Mouse (Mus musculus) forebrain, embryonic 10.5 days (tissue): ENCODE measurements around the gene Ier3. TPM values are rescaled to one million over a fixed set of nuclear protein-coding genes. Genes with fewer than 3 reads are reported as not detected.
A peak's percentile ranks its signal among the peaks of the same experiment; 100 is the strongest.

Source experiments
- DNase-seq: peaks from one replicate; pipeline ENCODE4 v3.0.0-alpha.2; 2017; ENCODE audit warnings: low spot score; ENCODE audit errors: extremely low spot score
- H3K27ac ChIP-seq: fragments of 300-500 bp; sonication (generic); 2 replicates; pipeline ENCODE4 v1.5.1; 2016; ENCODE audit warnings: mild to moderate bottlenecking
- H3K27me3 ChIP-seq: fragments of 300-500 bp; sonication (generic); 2 replicates; pipeline ENCODE4 v1.6.1; 2016; ENCODE audit warnings: mild to moderate bottlenecking; ENCODE audit not compliant: poor library complexity, severe bottlenecking
- H3K36me3 ChIP-seq: fragments of 300-500 bp; sonication (generic); replicated peaks from 2 replicates; pipeline ENCODE4 v1.6.1; 2016; ENCODE audit warnings: mild to moderate bottlenecking, moderate library complexity
- H3K4me1 ChIP-seq: fragments of 300-500 bp; sonication (generic); 2 replicates; pipeline ENCODE4 v1.6.1; 2016
- H3K4me3 ChIP-seq: fragments of 300-500 bp; sonication (generic); 2 replicates; pipeline ENCODE4 v1.5.1; 2016; ENCODE audit warnings: mild to moderate bottlenecking, moderate library complexity
- H3K9me3 ChIP-seq: fragments of 300-500 bp; sonication (generic); 2 replicates; pipeline ENCODE4 v1.6.1; 2016; ENCODE audit warnings: mild to moderate bottlenecking, moderate library complexity
- WGBS: fragments of 180-500 bp; shearing (Covaris S2); methylation state at CpG from one replicate; pipeline ENCODE4 v1.1.7; 2016; 5-methylcytosine and 5-hydroxymethylcytosine counted together
- polyA plus RNA-seq: library from polyadenylated mRNA; unstranded; fragments of >200 nt; fragmentation: Nextera tagmentation; extraction: Ambion mirVana; gene quantifications from 2 replicates; pipeline ENCODE4 v1.2.1, GENCODE M21; 2016

Ier3 gene
- polyA plus RNA-seq, 1 experiment from 2014 or later: 5.3 TPM

DNA sequence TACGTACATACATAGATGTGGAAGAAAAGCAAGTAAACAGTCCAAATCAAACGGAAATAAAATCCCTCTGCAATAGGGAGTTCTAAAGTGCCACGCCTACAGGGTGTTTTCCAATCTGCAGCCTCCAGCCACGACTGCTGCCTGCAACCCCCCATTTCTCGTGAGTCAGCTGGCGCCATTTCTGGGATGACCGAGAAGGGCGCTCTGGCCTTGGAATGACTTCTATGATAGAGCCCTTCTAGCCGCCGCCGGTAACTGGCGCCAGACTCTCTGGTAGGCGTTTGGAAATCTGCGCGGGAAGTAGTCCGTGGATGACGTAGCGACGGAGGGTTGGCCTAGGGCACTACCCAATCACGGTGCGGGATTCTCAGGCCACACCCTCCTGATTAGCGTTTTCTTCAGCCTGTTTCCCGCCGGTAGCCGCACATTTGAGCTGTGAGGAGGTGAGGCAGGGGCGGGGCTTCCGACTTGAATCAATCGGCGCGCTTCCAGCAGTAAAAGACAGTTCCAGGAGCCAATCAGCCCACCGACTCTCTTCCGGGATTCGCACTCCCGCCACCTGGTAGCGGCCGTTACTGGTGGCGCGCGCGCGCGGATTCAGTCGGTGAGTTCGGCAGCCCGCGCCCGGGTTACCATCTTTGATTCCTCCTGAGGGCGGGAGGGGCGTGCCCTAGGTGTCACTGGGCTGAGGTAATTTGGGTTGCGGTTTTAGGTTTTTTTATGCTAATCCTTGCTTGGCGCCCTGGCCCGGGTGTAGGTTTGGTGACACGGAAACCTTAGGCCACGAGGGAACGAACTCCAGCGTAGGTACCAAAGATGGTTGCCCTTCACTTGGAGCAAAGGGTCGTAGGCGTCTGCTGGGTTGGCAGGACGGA, 19.8 kb downstream of the Ier3 start, which contains the start of gene Mdc1:
Gene Mdc1, plus strand, starts transcription at position 440 of the 875 bp plus-strand sequence.
- Histone ChIP-seq H3K9me3 (no peaks in the 10 kb centered on the region), H3K4me1 (peaks cover 36% of the 10 kb centered on the region), H3K27ac (peak within 1 kb of the TSS; percentile 94), H3K36me3 (peaks cover 32% of the 10 kb centered on the region), H3K4me3 (peak within 1 kb of the TSS; percentile 72), H3K27me3 (no peaks in the 10 kb centered on the region)
- whole genome bisulfite sequencing: under 1% methylated on average over 59 of the region's 59 CpGs
- DNase-seq: peak; percentile 100

- Histone ChIP-seq H3K9me3 (no peaks in the 10 kb centered on the region), H3K4me1 (peaks cover 35% of the 10 kb centered on the region), H3K27me3 (no peaks in the 10 kb centered on the region), H3K27ac (peak overlapping the region; percentile 94), H3K4me3 (peak overlapping the region; percentile 72), H3K36me3 (peaks cover 32% of the 10 kb centered on the region)
- DNase-seq: no peak
- 24% methylated on average over 11 of the region's 11 CpGs for WGBS
These were observed 20.5 kb downstream of the Ier3 start for GRCm38 (mm10) chr17:35842006-35842405.

DNA sequence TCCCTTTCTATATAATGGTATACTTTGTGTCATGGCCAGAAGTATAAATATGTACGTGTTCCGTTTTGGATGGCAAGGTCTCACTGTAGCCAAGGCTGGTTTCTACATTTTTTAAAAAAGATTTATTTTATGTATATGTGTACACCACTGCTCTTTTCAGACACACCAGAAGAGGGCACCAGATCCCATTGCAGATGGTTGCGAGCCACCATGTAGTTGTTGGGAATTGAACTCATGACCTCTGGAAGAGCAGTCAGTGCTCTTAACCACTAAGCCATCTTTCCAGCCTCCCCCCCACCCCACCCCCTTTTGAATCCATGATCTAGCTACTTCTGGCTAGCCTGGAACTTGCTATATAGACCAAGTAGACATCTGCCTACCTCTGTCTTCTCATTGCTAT, 22.0 kb downstream of the Ier3 start:
- DNase-seq: no peak
- no peaks in the 10 kb centered on the region for H3K9me3 ChIP-seq
- 99% methylated on average over 3 of the region's 3 CpGs for WGBS
- no peak overlapping the region for H3K27ac ChIP-seq
- H3K36me3 ChIP-seq: peaks cover 46% of the 10 kb centered on the region
- H3K27me3 ChIP-seq: no peaks in the 10 kb centered on the region
- peaks cover 34% of the 10 kb centered on the region for H3K4me1 ChIP-seq
- peak overlapping the region; percentile 72; the same call in 1 of the 2 replicates for H3K4me3 ChIP-seq

- DNase-seq: no peak
- H3K4me3 ChIP-seq: peak overlapping the region; percentile 5; the same call in 1 of the 2 replicates
- H3K27ac ChIP-seq: no peak overlapping the region
- H3K27me3 ChIP-seq: no peaks in the 10 kb centered on the region
- peaks cover 92% of the 10 kb centered on the region for H3K36me3 ChIP-seq
- WGBS: 82% methylated on average over 1 of the region's 1 CpGs
- H3K4me1 ChIP-seq: peaks cover 1% of the 10 kb centered on the region; the same call in 1 of the 2 replicates
- no peaks in the 10 kb centered on the region for H3K9me3 ChIP-seq
These were observed 26.6 kb downstream of the Ier3 start for GRCm38 (mm10) chr17:35848112-35848511.

DNA sequence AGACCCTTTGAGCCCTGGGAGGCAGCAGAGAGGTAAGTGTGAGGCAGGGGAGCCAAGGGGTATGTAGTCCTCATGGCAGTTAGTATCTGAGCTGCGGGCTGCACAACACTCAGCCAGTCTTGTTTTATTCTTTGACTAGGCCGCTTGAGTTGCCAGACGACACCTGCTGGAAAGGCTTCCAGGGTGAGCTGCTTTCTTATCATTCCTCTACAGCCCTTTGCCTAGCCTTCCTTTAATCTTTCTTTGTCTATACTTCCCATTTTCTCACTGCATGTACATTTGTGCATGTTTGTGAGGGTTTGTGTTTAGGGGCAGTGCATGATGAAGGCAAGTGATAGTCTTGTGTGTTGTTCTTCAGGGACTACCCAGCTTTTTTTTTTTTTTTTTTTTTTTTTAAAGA, 29.5 kb downstream of the Ier3 start:
- Histone ChIP-seq H3K4me3 (no peak overlapping the region), H3K9me3 (no peaks in the 10 kb centered on the region), H3K36me3 (peaks cover 98% of the 10 kb centered on the region), H3K27me3 (no peaks in the 10 kb centered on the region), H3K27ac (no peak overlapping the region), H3K4me1 (no peaks in the 10 kb centered on the region)
- WGBS: 89% methylated on average over 3 of the region's 3 CpGs
- no peak for DNase-seq

DNA sequence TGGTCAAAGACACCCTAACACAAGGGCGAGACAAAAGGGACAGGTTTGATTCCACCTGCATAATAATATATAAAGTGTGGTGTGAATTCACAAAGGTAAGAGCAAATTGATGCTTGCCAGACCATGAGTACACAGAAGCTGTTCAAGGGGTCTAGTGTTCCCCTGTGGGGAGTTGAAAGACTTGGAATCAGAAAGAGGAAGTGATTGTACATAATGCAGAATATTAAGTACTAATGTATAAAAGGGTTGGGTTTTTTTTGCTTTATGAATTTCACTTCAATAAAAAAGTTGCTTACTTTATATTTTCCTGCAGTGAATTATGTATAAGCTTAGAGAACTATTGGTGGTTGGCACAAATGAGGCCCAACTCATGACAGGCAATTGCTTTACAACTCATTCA, 37.9 kb downstream of the Ier3 start:
- 88% methylated on average over 1 of the region's 1 CpGs for WGBS
- H3K27ac ChIP-seq: no peak overlapping the region
- no peaks in the 10 kb centered on the region for H3K9me3 ChIP-seq
- H3K4me3 ChIP-seq: no peak overlapping the region
- peaks cover 27% of the 10 kb centered on the region for H3K4me1 ChIP-seq
- peaks cover 66% of the 10 kb centered on the region for H3K36me3 ChIP-seq
- no peak for DNase-seq
- no peaks in the 10 kb centered on the region for H3K27me3 ChIP-seq

- H3K27me3 ChIP-seq: no peaks in the 10 kb centered on the region
- no peak for DNase-seq
- no peaks in the 10 kb centered on the region for H3K9me3 ChIP-seq
- no peak overlapping the region for H3K27ac ChIP-seq
- WGBS: 60% methylated on average over 2 of the region's 2 CpGs
- peaks cover 66% of the 10 kb centered on the region for H3K36me3 ChIP-seq
- H3K4me1 ChIP-seq: peaks cover 32% of the 10 kb centered on the region
- 0 out of 2 replicates have a peak overlapping the region, but pooled peaks have one; percentile 5 for H3K4me3 ChIP-seq
These were observed 38.4 kb downstream of the Ier3 start for GRCm38 (mm10) chr17:35859835-35860234.

DNA sequence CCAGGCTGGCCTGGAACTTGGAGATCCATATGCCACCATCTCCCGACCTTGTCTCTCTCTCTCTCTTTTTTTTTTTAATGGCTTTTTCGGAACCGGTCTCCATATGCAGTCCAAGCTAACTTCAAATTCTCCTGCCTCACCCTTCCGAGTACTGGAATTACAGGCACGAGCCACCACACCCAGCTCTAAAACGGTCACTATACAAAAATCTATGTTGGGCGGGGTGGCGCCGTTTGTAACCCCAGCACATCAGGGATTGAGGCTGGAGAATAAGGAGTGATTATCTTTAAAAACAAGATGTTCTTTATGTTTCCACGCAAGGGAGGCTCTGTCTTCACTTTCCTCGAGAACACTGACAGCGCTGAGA, 39.3 kb downstream of the Ier3 start:
- 9% methylated on average over 12 of the region's 12 CpGs for WGBS
- Histone ChIP-seq H3K9me3 (no peaks in the 10 kb centered on the region), H3K4me1 (peaks cover 42% of the 10 kb centered on the region), H3K27ac (peak overlapping the region; percentile 97), H3K36me3 (peaks cover 60% of the 10 kb centered on the region), H3K27me3 (no peaks in the 10 kb centered on the region), H3K4me3 (peak overlapping the region; percentile 82)
- no peak for DNase-seq

DNA sequence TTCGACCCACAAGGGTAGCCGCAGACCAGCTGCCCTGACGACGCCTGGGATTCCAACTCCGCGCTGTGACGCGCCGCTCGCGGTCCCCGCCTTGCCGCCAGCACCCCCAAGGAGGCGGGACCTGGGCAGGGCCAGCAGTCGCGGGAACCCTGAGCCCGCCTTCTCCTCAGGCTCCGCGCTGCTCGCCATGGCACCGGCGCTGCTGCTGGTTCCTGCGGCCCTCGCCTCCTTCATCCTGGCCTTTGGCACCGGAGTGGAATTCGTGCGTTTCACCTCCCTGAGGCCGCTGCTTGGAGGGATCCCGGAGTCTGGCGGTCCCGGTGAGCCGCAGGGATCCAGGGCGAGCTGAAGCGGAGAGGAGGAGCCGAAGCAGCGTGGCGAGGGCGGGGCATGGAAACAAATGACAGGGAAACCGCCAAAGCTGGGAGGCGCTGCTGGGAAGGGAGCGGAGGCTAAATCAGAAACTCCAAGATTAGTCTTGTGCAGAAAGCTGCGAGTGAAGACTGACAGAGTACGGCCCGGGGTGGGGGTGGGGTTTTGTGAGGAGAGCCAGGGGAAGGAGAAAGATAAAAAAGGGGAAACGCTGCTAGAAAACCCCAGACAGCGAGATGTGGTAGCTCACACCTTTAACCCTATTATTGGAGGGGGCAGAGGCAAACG, 39.8 kb downstream of the Ier3 start, which contains the start of gene Nrm:
Gene Nrm, plus strand, starts transcription at position 121 of the 660 bp plus-strand sequence.
- under 1% methylated on average over 47 of the region's 47 CpGs for WGBS

DNA sequence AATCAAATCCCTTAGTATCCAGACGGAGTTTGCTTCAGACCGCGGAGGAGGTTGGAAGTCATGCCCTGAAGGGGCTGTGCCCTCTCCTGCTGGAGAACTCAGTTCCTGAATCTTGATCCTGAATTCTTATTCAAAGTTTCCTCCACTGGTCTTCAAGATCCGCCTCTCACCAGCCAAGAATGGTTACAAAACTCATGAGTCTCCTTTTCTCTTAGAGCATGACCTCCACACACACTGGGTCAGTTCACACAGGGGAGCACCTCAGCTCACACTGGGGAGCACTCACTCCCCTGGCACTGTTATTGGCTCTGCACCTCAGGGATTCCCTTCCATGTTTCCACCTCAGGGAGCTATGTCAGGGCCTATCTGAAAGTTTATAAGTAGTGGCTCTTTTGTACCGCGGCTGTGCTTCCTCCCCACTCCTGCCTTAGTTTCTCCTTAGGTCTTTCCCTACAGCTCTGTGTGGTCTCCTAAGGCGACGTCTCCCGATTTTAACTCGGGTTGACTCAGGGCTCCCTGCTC, 43.4 kb downstream of the Ier3 start:
- WGBS: 19% methylated on average over 10 of the region's 10 CpGs
- Histone ChIP-seq H3K4me1 (peaks cover 81% of the 10 kb centered on the region), H3K27ac (peak overlapping the region; percentile 96), H3K9me3 (no peaks in the 10 kb centered on the region), H3K4me3 (peak overlapping the region; percentile 77), H3K36me3 (peaks cover 40% of the 10 kb centered on the region), H3K27me3 (no peaks in the 10 kb centered on the region)
- peak; percentile 25 for DNase-seq

More for the DNA sequence above, 39.8 kb downstream of the Ier3 start, which contains the start of gene Nrm:
- Histone ChIP-seq H3K27me3 (no peaks in the 10 kb centered on the region), H3K36me3 (peaks cover 57% of the 10 kb centered on the region), H3K4me3 (peak within 1 kb of the TSS; percentile 82), H3K9me3 (no peaks in the 10 kb centered on the region), H3K4me1 (peaks cover 46% of the 10 kb centered on the region), H3K27ac (peak within 1 kb of the TSS; percentile 97)
- DNase-seq: peak; percentile 92

DNA sequence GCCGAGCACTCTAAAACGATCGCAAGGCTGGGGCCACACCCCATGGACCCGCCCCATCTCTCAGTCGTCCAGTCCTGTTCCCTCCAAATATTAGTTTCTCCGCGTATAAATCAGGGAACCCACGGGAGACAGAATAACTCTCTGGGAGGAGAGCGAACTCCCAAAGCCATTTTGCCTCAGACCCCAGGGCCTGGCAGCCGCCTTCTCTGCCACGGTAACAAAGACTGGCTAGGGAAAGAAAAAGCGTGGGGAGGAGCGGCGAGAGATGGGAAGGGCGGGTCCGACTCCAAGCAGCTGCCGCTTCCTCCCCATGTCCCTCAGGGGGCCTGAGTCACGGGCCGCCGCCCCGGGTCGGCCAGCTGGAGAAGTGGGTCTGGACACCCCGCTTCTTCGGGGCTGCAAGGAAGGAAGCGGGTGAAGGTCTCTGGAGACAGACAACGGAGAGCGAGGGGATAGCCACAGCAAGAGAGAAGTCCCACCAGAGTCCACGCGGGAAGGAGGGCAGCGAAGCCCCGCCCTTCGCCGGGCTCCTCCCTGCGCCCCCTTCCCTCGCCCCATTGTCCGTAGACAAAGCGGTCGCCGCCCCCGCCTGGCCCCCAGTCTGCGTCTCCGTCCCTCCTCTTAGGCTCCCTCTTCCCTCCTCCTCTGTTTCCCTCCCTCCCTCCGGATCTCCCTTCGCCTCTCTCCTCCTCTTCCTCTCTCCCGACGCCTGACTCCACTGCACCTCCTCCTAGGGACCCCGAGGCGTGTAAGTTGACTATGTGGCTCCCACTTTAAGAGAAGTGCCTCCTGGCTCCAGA, 44.2 kb downstream of the Ier3 start, which contains the start of gene Ppp1r18:
Gene Ppp1r18, plus strand, starts transcription at position 113 of the 800 bp plus-strand sequence.
- peak within 1 kb of the TSS; percentile 96 for H3K27ac ChIP-seq
- no peaks in the 10 kb centered on the region; the same call in 1 of the 2 replicates for H3K9me3 ChIP-seq
- peaks cover 46% of the 10 kb centered on the region for H3K36me3 ChIP-seq
- H3K4me1 ChIP-seq: peaks cover 84% of the 10 kb centered on the region
- no peaks in the 10 kb centered on the region for H3K27me3 ChIP-seq
- peak; percentile 88 for DNase-seq
- peak within 1 kb of the TSS; percentile 77 for H3K4me3 ChIP-seq
- WGBS: under 1% methylated on average over 48 of the region's 48 CpGs

GRCm38 (mm10) chr17:35866281-35866831, 44.9 kb downstream of the Ier3 start:
- H3K36me3 ChIP-seq: peaks cover 53% of the 10 kb centered on the region
- H3K27ac ChIP-seq: peak overlapping the region; percentile 96
- under 1% methylated on average over 38 of the region's 38 CpGs for WGBS
- H3K27me3 ChIP-seq: no peaks in the 10 kb centered on the region
- peaks cover 80% of the 10 kb centered on the region for H3K4me1 ChIP-seq
- H3K9me3 ChIP-seq: peaks cover 5% of the 10 kb centered on the region
- no peak for DNase-seq
- peak overlapping the region; percentile 77 for H3K4me3 ChIP-seq
